Mouse (Mus musculus) CD8-positive naive resting alpha-beta T cell, adult 2 months (primary cell): ENCODE measurements around the gene Nek4.
A peak's percentile ranks its signal among the peaks of the same experiment; 100 is the strongest.

ENCODE experiments used
- DNase-seq, 2 experiments: peaks; one replicate each; pipeline ENCODE4 v3.0.0; 2022; ENCODE audit warnings: low read depth in 2 of 2, low spot score in 2 of 2

The Nek4 gene

GRCm38 (mm10) chr14:30959031-30959430 lies 7.9 kb downstream of the Nek4 start:
- DNase-seq: no peak

- DNase-seq: no peak
These were observed 9.2 kb downstream of the Nek4 start for GRCm38 (mm10) chr14:30960366-30960765.

GRCm38 (mm10) chr14:30974204-30974603 lies 23.0 kb downstream of the Nek4 start:
- no peak for DNase-seq

- no peak for DNase-seq
These were observed 25.0 kb downstream of the Nek4 start for GRCm38 (mm10) chr14:30976222-30976621.

- DNase-seq: no peak
These were observed 45.2 kb downstream of the Nek4 start for GRCm38 (mm10) chr14:30996417-30996816.

GRCm38 (mm10) chr14:31000356-31000755 lies 49.2 kb downstream of the Nek4 start:
- DNase-seq: no peak

- DNase-seq: no peak
These were observed 49.7 kb downstream of the Nek4 start for GRCm38 (mm10) chr14:31000816-31001306.

- DNase-seq: peak; percentile 74 to 85
These were observed 50.4 kb downstream of the Nek4 start, which contains the start of the genes Glt8d1 and Spcs1 for GRCm38 (mm10) chr14:31001307-31002205. Gene Glt8d1, plus strand, starts transcription at chr14:31001400. Gene Spcs1, minus strand, starts transcription at chr14:31001672.

- DNase-seq: no peak
These were observed 53.4 kb downstream of the Nek4 start for GRCm38 (mm10) chr14:31004527-31004926.

GRCm38 (mm10) chr14:31006779-31007178 lies 55.6 kb downstream of the Nek4 start:
- no peak for DNase-seq

GRCm38 (mm10) chr14:31011588-31011987 lies 60.4 kb downstream of the Nek4 start:
- no peak for DNase-seq

GRCm38 (mm10) chr14:31013928-31014327 lies 62.8 kb downstream of the Nek4 start:
- no peak for DNase-seq

GRCm38 (mm10) chr14:31016063-31016462 lies 64.9 kb downstream of the Nek4 start:
- no peak for DNase-seq

GRCm38 (mm10) chr14:31017854-31018253 lies 66.7 kb downstream of the Nek4 start:
- DNase-seq: peak in 1 of 2 experiments; percentile 18

GRCm38 (mm10) chr14:31018860-31019291 lies 67.7 kb downstream of the Nek4 start, which contains the start of the genes Pbrm1 and Gnl3:
Gene Pbrm1, plus strand, starts transcription at chr14:31019138.
Gene Gnl3, minus strand, starts transcription at chr14:31019152.
- peak; percentile 94 to 95 for DNase-seq

- DNase-seq: peak; percentile 74 to 78
These were observed 68.4 kb downstream of the Nek4 start for GRCm38 (mm10) chr14:31019331-31020205.

- DNase-seq: no peak
These were observed 71.4 kb downstream of the Nek4 start for GRCm38 (mm10) chr14:31022579-31022978.

- peak in 1 of 2 experiments; percentile 23 for DNase-seq
These were observed 74.6 kb downstream of the Nek4 start for GRCm38 (mm10) chr14:31025785-31026184.
